Mouse (Mus musculus): ENCODE measurements around the gene Rapgef3.

GRCm38 (mm10) chr15:97755361-97755760 lies 12.4 kb downstream of the Rapgef3 start:
- TF ChIP-seq CTCF (IDR thresholded peaks at IDR 0.05; ENCODE audit: low read depth), result no peak
- no peak for TF ChIP-seq EP300 (IDR thresholded peaks at IDR 0.05; ENCODE audit: low read depth)
